Mouse (Mus musculus): ENCODE results near the gene Dtnb. TPM values are rescaled to one million over a fixed set of nuclear protein-coding genes. Genes with fewer than 3 reads are reported as not detected.
"Not testable (repeated sequence)": the region's sequence is repeated elsewhere in the genome, so short reads cannot be mapped to it uniquely, and the experiment has no call there.

Dtnb gene
- polyA plus RNA-seq (2012; rRNA removed) (13.5 and 16.4 TPM in 2 replicates), polyA plus RNA-seq (2014; fragmentation: Nextera tagmentation; extraction: Ambion mirVana) (17.0 and 23.5 TPM in 2 replicates)

DNA sequence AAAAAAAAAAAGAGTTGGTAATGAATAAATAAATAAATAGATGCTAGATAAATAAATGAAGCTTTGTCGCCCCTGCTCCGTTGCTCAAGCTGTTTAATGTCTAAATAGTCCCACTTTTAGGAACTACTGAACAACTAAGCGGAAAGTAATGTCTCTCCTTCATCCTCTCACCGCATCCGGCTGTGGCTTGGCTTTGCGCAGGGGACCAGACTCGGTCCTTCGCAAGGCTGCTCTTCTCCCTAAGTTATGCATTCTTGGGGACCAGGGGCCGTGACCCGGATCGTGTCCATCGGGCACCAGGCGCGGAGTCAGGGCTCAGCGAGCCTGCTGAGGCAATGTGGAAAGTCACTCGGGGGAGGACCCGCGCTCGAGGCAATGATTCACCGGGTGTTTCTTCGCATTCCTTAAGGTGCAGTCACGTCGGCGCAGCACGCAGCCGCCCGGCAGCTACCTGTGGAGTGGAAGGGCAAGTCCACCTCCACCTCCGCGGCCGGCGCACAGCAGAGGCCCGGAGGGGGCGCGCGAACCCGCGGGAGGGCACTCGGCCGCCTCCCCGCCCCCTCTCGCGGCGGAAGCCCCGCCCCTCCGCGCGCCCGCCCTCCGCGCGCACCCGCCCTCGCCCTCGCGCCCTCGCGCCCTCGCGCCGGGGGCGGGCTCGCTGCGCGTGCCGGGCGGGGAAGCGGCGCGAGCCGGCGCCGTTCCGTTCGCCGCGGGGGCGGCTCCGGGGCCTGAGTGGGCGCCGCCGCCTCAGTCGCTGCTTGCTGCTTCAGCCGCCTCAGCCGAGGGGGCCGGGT is at the start of gene Dtnb:
Gene Dtnb (plus strand): TSS at position 595 of the 794 bp plus-strand sequence.
- peak within 1 kb of the TSS; percentile 98 for H3K4me2 ChIP-seq (ENCODE audit: low read depth)
- ATAC-seq (ENCODE audit: insufficient read depth), result peak; percentile 90

DNA sequence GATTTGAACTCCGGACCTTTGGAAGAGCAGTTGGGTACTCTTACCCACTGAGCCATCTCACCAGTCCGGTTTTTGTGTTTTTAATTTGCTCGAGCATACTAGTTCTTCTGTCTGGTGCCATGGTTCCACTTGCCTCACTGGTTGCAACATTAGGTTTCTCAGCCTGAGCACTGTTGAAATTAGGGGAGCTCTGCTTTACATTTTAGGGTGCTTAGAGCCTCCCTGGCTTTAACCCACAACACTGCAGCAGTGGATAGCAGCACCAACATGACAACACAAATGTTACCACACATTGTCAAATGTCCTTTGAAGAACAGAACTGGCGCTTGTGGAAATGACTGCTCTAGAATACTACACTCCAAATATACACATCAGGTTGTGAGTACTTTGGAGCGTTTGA is 46.6 kb upstream of the Dtnb start:
- Histone ChIP-seq H3K36me3 (replicated peaks; ENCODE audit: control insufficient read depth, insufficient read depth, low read depth) (no peaks in the 10 kb centered on the region), H3K4me1 (replicated peaks; ENCODE audit: control insufficient read depth in 2 of 2, insufficient read depth in 2 of 2, low read length in 1 of 2) (no peaks in the 10 kb centered on the region), H3K27me3 (ENCODE audit: control insufficient read depth, insufficient read depth, low read length) (no peaks in the 10 kb centered on the region), H3K4me3 (ENCODE audit: insufficient read depth in 1 of 2, low read depth in 2 of 2, low read length in 2 of 2) (no peak overlapping the region), H3K4me2 (ENCODE audit: low read depth) (no peak overlapping the region), H3K9me3 (ENCODE audit: control insufficient read depth, low read length) (no peaks in the 10 kb centered on the region), H3K9ac (replicated peaks) (no peak overlapping the region), H3K27ac (no peak overlapping the region)
- no peak for DNase-seq (ENCODE audit: low read depth in 3 of 3, low spot score in 3 of 3)
- TF ChIP-seq CTCF (IDR thresholded peaks at IDR 0.05; ENCODE audit: low read depth), result no peak
- TF ChIP-seq EP300 (IDR thresholded peaks at IDR 0.05; ENCODE audit: low read depth), result no peak
- ATAC-seq (ENCODE audit: insufficient read depth), result no peak
- 75% methylated on average over 5 of the region's 5 CpGs for WGBS (ENCODE audit: insufficient replicate concordance)

More for the DNA sequence above, at the start of gene Dtnb:
- Histone ChIP-seq H3K27me3 (ENCODE audit: control insufficient read depth, insufficient read depth, low read length) (no peaks in the 10 kb centered on the region), H3K27ac (peak within 1 kb of the TSS; percentile 37; the same call in 1 of the 2 replicates), H3K9me3 (ENCODE audit: control insufficient read depth, low read length) (no peaks in the 10 kb centered on the region), H3K4me1 (replicated peaks; ENCODE audit: control insufficient read depth in 2 of 2, insufficient read depth in 2 of 2, low read length in 1 of 2) (peaks cover 6 to 10% of the 10 kb centered on the region in 2 experiments), H3K4me3 (ENCODE audit: insufficient read depth in 1 of 2, low read depth in 2 of 2, low read length in 2 of 2) (peak within 1 kb of the TSS; percentile 83 to 86), H3K36me3 (replicated peaks; ENCODE audit: control insufficient read depth, insufficient read depth, low read depth) (no peaks in the 10 kb centered on the region), H3K9ac (replicated peaks) (peak within 1 kb of the TSS; percentile 90)
- peak in 2 of 3 experiments; percentile 46 to 57 for DNase-seq (ENCODE audit: low read depth in 3 of 3, low spot score in 3 of 3)
- TF ChIP-seq CTCF (IDR thresholded peaks at IDR 0.05; ENCODE audit: low read depth) (no peak), EP300 (IDR thresholded peaks at IDR 0.05; ENCODE audit: low read depth) (no peak)
- under 1% methylated on average over 58 of the region's 85 CpGs for WGBS (ENCODE audit: insufficient replicate concordance)

DNA sequence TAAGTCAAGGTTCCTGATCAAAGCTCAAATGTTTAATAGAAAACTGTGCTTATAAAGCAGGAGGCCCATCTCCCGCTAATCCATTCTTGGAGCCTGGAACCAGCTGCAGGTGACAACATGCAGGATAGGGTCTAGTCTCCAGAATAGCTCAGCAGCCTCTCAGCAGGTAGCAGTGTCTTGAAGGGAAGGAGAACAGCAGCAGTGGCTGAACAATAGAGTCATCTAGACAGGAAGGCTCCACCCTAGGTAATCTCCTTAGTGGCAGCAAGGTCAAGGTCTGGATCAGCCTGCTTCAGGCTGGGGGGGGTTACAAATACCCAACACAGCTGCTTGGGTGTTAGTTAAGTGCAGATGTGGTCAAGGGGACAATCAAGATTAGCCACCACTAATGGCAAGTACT is 36.7 kb upstream of the Dtnb start:
- not testable (repeated sequence) for H3K4me2 ChIP-seq (ENCODE audit: low read depth); H3K4me3 ChIP-seq (ENCODE audit: insufficient read depth in 1 of 2, low read depth in 2 of 2, low read length in 2 of 2); H3K9ac ChIP-seq (replicated peaks); H3K27me3 ChIP-seq (ENCODE audit: control insufficient read depth, insufficient read depth, low read length); H3K36me3 ChIP-seq (replicated peaks; ENCODE audit: control insufficient read depth, insufficient read depth, low read depth); H3K27ac ChIP-seq; ATAC-seq (ENCODE audit: insufficient read depth); H3K9me3 ChIP-seq (ENCODE audit: control insufficient read depth, low read length); DNase-seq (ENCODE audit: low read depth in 3 of 3, low spot score in 3 of 3); H3K4me1 ChIP-seq (replicated peaks; ENCODE audit: control insufficient read depth in 2 of 2, insufficient read depth in 2 of 2, low read length in 1 of 2)
- WGBS (ENCODE audit: insufficient replicate concordance), result 85% methylated on average over 1 of the region's 1 CpGs

DNA sequence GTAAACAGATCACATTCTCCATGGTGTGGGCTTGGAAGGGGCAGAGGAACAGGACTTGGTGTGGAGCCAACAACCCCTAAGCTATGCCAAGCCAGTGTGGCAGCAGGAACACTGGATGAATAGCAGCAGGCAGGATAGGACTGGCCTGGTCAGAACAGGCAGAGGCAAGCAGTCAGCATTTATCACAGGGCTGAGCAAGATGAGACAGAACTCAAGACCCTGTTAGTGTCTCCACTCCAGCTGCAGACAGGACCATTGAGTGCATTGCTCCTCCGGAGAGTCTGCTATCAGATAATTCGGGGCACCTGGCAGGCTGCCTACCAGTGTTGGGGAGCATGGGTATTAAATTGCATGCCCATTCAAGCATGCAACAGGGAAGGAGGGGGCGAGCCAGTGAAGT is 34.6 kb upstream of the Dtnb start:
- Histone ChIP-seq H3K27me3 (ENCODE audit: control insufficient read depth, insufficient read depth, low read length) (no peaks in the 10 kb centered on the region), H3K4me2 (ENCODE audit: low read depth) (no peak overlapping the region), H3K27ac (no peak overlapping the region), H3K36me3 (replicated peaks; ENCODE audit: control insufficient read depth, insufficient read depth, low read depth) (no peaks in the 10 kb centered on the region), H3K4me1 (replicated peaks; ENCODE audit: control insufficient read depth in 2 of 2, insufficient read depth in 2 of 2, low read length in 1 of 2) (no peaks in the 10 kb centered on the region), H3K9ac (replicated peaks) (no peak overlapping the region), H3K4me3 (ENCODE audit: insufficient read depth in 1 of 2, low read depth in 2 of 2, low read length in 2 of 2) (no peak overlapping the region), H3K9me3 (ENCODE audit: control insufficient read depth, low read length) (no peaks in the 10 kb centered on the region)
- DNase-seq (ENCODE audit: low read depth in 3 of 3, low spot score in 3 of 3) (no peak), ATAC-seq (ENCODE audit: insufficient read depth) (no peak)
- WGBS (ENCODE audit: insufficient replicate concordance), result 51% methylated on average over 3 of the region's 3 CpGs
- TF ChIP-seq CTCF (IDR thresholded peaks at IDR 0.05; ENCODE audit: low read depth) (no peak), EP300 (IDR thresholded peaks at IDR 0.05; ENCODE audit: low read depth) (no peak)

DNA sequence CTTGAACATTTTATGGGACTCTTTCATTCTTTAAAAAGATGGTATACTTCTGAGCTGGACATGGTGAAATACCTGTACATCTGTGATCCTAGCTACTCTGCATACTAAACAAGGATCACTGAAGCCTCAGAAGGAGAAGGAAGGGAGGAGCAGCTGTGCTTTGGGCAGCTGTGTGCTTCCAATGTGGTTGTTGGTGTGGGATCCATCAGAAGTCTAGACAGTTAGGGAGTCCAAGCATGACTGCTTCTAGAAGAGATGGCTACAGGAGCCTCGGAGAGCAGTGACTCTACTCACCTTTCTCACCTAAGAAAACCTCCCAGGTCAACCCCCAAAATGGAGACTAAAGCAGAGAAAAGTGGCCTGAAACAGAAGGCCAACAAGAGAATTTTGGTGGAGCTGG is 34.1 kb upstream of the Dtnb start:
- no peak overlapping the region for H3K4me2 ChIP-seq (ENCODE audit: low read depth)
- H3K36me3 ChIP-seq (replicated peaks; ENCODE audit: control insufficient read depth, insufficient read depth, low read depth), result no peaks in the 10 kb centered on the region
- H3K9me3 ChIP-seq (ENCODE audit: control insufficient read depth, low read length), result no peaks in the 10 kb centered on the region
- H3K27ac ChIP-seq, result no peak overlapping the region
- H3K9ac ChIP-seq (replicated peaks), result no peak overlapping the region
- no peak overlapping the region for H3K4me3 ChIP-seq (ENCODE audit: insufficient read depth in 1 of 2, low read depth in 2 of 2, low read length in 2 of 2)
- H3K27me3 ChIP-seq (ENCODE audit: control insufficient read depth, insufficient read depth, low read length), result no peaks in the 10 kb centered on the region
- H3K4me1 ChIP-seq (replicated peaks; ENCODE audit: control insufficient read depth in 2 of 2, insufficient read depth in 2 of 2, low read length in 1 of 2), result peaks cover 0 to 3% of the 10 kb centered on the region in 2 experiments; a peak in 2 of 4 replicates
- DNase-seq (ENCODE audit: low read depth in 3 of 3, low spot score in 3 of 3) (no peak), ATAC-seq (ENCODE audit: insufficient read depth) (no peak)
- WGBS (ENCODE audit: insufficient replicate concordance), result 41% methylated on average over 1 of the region's 1 CpGs
- no peak for TF ChIP-seq EP300 (IDR thresholded peaks at IDR 0.05; ENCODE audit: low read depth)
- TF ChIP-seq CTCF (IDR thresholded peaks at IDR 0.05; ENCODE audit: low read depth), result no peak

Data from liver, embryonic 14.5 days (tissue).